Mouse (Mus musculus): ENCODE data around the gene Ugt1a7c. TPM values are rescaled to one million over a fixed set of nuclear protein-coding genes. Genes with fewer than 3 reads are reported as not detected.
A peak's percentile ranks its signal among the peaks of the same experiment; 100 is the strongest.
"Not testable (repeated sequence)": the region's sequence is repeated elsewhere in the genome, so short reads cannot be mapped to it uniquely, and the experiment has no call there.

The Ugt1a7c gene
- polyA plus RNA-seq (2015; fragmentation: Nextera tagmentation; extraction: Ambion mirVana): 1.4 and 1.9 TPM in 2 replicates

GRCm38 (mm10) chr1:88094941-88095492, at the start of gene Ugt1a7c:
Gene Ugt1a7c (plus strand): TSS chr1:88095062.
- Histone ChIP-seq H3K4me1 (peaks cover 14% of the 10 kb centered on the region), H3K4me3 (peak within 1 kb of the TSS; percentile 24), H3K27ac (peak within 1 kb of the TSS; percentile 77), H3K4me2 (replicated peaks) (peak within 1 kb of the TSS; percentile 49), H3K36me3 (no peaks in the 10 kb centered on the region), H3K9ac (peak within 1 kb of the TSS; percentile 55), H3K27me3 (no peaks in the 10 kb centered on the region), H3K9me3 (no peaks in the 10 kb centered on the region)
- peak; percentile 73 for ATAC-seq (ENCODE audit: low FRiP score, low read depth)
- WGBS: 10% methylated on average over 10 of the region's 10 CpGs

GRCm38 (mm10) chr1:88047408-88047807, 47.5 kb upstream of the Ugt1a7c start:
- not testable (repeated sequence) for H3K9ac ChIP-seq; H3K36me3 ChIP-seq; H3K27ac ChIP-seq; H3K4me3 ChIP-seq; H3K4me2 ChIP-seq (replicated peaks); H3K9me3 ChIP-seq; H3K27me3 ChIP-seq; ATAC-seq (ENCODE audit: low FRiP score, low read depth); H3K4me1 ChIP-seq
- WGBS: 85% methylated on average over 2 of the region's 2 CpGs

DNA sequence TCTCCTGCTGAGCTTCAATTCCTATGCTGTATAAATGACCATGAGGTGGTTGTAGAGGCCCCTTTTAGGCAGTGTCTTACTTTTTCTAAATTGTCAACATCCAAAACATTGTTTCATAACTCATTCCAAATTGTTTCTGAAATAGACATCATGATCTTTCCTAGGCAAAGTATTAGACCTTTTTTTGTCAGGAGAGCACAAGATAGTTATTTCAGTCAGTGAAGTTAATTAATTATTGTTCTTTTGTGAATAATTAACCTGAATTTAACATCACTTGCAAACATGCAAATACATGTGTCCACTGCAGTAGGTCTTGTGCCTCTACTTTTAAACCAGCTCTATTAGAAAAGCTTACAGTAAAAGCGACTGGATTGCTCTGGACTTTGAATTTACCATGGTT, 39.8 kb upstream of the Ugt1a7c start, which contains the start of gene Ugt1a10:
TSS of gene Ugt1a10 (plus strand) at position 301 of the 400 bp plus-strand sequence.
- Histone ChIP-seq H3K4me3 (no peak within 1 kb of the TSS), H3K9me3 (no peaks in the 10 kb centered on the region), H3K27ac (no peak within 1 kb of the TSS), H3K4me1 (no peaks in the 10 kb centered on the region), H3K4me2 (replicated peaks) (no peak within 1 kb of the TSS), H3K9ac (no peak within 1 kb of the TSS), H3K36me3 (no peaks in the 10 kb centered on the region), H3K27me3 (no peaks in the 10 kb centered on the region)
- no peak for ATAC-seq (ENCODE audit: low FRiP score, low read depth)
- WGBS: 75% methylated on average over 1 of the region's 1 CpGs

DNA sequence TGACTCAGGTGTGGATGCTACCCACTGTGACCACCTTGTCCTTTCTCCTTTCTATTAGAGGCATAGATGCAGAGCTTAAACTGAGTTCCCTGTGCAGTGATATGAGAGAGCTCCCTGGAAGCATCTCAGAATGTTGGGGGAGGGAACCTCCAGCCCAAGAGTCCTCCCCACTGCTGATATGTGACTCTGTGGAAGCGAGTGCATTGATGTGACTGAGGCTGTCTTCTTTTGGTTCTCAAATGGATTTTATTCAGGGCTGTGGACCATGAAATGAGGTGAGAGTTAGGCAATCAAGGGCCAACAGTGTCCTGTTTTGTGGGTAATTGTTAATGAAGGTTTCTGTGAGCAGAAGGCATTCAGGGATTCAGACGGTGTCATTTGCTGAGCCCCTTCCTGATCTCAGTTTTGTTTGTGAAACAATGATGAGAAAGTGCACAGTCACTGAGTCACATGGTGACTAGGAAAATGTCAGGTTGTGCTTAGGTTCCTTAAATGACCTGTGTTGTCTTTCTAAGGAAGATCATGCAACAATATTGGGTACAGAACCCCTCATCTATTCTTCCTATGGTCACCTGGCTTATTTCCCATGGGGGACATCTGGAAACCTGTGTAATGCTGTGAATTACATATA, 28.3 kb upstream of the Ugt1a7c start:
- H3K9ac ChIP-seq; H3K4me3 ChIP-seq; H3K4me1 ChIP-seq; H3K27me3 ChIP-seq; H3K4me2 ChIP-seq (replicated peaks); ATAC-seq (ENCODE audit: low FRiP score, low read depth); H3K9me3 ChIP-seq; H3K36me3 ChIP-seq; H3K27ac ChIP-seq: not testable (repeated sequence)
- WGBS: 75% methylated on average over 1 of the region's 2 CpGs

GRCm38 (mm10) chr1:88070495-88070894, 24.4 kb upstream of the Ugt1a7c start, which contains the start of gene Ugt1a9:
Gene Ugt1a9 (plus strand): TSS chr1:88070800.
- no peak within 1 kb of the TSS for H3K27ac ChIP-seq
- H3K9ac ChIP-seq: no peak within 1 kb of the TSS
- no peaks in the 10 kb centered on the region for H3K4me1 ChIP-seq
- no peak within 1 kb of the TSS for H3K4me2 ChIP-seq (replicated peaks)
- ATAC-seq (ENCODE audit: low FRiP score, low read depth): no peak
- no peaks in the 10 kb centered on the region for H3K9me3 ChIP-seq
- H3K4me3 ChIP-seq: no peak within 1 kb of the TSS
- H3K36me3 ChIP-seq: no peaks in the 10 kb centered on the region
- 72% methylated on average over 2 of the region's 2 CpGs for WGBS
- H3K27me3 ChIP-seq: no peaks in the 10 kb centered on the region

DNA sequence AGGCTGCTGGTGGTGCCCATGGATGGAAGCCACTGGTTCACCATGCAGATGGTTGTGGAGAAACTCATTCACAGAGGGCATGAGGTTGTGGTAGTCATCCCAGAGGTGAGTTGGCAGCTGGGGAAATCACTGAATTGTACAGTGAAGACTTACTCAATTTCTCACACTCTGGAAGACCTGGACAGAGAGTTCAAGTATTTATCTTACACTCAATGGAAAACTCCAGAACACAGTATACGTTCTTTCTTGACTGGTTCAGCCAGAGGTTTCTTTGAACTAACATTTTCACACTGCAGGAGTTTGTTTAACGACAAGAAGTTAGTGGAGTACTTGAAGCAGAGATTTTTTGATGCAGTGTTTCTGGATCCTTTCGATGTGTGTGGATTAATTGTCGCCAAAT, 24.0 kb upstream of the Ugt1a7c start:
- H3K4me1 ChIP-seq: no peaks in the 10 kb centered on the region
- no peak overlapping the region for H3K4me2 ChIP-seq (replicated peaks)
- no peak overlapping the region for H3K27ac ChIP-seq
- no peak overlapping the region for H3K9ac ChIP-seq
- no peak overlapping the region for H3K4me3 ChIP-seq
- no peaks in the 10 kb centered on the region for H3K36me3 ChIP-seq
- no peaks in the 10 kb centered on the region for H3K9me3 ChIP-seq
- WGBS: 72% methylated on average over 4 of the region's 4 CpGs
- no peak for ATAC-seq (ENCODE audit: low FRiP score, low read depth)
- no peaks in the 10 kb centered on the region for H3K27me3 ChIP-seq

DNA sequence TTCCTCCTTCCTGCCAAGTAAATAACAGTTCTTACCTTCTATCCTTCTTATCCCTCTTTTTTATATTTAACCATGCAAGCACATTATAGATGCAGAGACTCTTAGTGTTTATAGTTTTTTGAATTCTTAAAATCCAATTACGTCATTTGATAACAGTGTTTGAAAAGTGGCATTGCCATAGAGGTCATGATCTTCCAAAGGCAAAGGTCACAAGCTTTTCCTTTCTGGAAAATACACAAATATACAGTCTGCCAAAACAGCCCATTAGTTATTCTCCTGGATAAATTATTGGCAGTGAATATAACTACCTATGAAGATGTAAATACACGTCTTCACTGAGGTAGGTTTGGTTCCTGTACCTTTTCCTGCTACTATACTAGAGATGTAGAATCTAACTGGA, 20.4 kb upstream of the Ugt1a7c start:
- no peaks in the 10 kb centered on the region for H3K27me3 ChIP-seq
- H3K4me2 ChIP-seq (replicated peaks): no peak overlapping the region
- WGBS: 88% methylated on average over 2 of the region's 2 CpGs
- H3K27ac ChIP-seq: no peak overlapping the region
- H3K36me3 ChIP-seq: no peaks in the 10 kb centered on the region
- no peak overlapping the region for H3K4me3 ChIP-seq
- no peaks in the 10 kb centered on the region for H3K4me1 ChIP-seq
- no peak for ATAC-seq (ENCODE audit: low FRiP score, low read depth)
- H3K9ac ChIP-seq: no peak overlapping the region
- H3K9me3 ChIP-seq: no peaks in the 10 kb centered on the region

GRCm38 (mm10) chr1:88077128-88077527, 17.7 kb upstream of the Ugt1a7c start:
- Histone ChIP-seq H3K9ac (no peak overlapping the region), H3K4me1 (no peaks in the 10 kb centered on the region), H3K36me3 (no peaks in the 10 kb centered on the region), H3K4me3 (no peak overlapping the region), H3K4me2 (replicated peaks) (no peak overlapping the region), H3K9me3 (no peaks in the 10 kb centered on the region), H3K27ac (no peak overlapping the region), H3K27me3 (no peaks in the 10 kb centered on the region)
- WGBS: 85% methylated on average over 1 of the region's 1 CpGs
- ATAC-seq (ENCODE audit: low FRiP score, low read depth): no peak

- no peak for ATAC-seq (ENCODE audit: low FRiP score, low read depth)
- H3K4me1 ChIP-seq: no peaks in the 10 kb centered on the region
- H3K4me3 ChIP-seq: no peak overlapping the region
- H3K36me3 ChIP-seq: no peaks in the 10 kb centered on the region
- no peak overlapping the region for H3K9ac ChIP-seq
- no peaks in the 10 kb centered on the region for H3K27me3 ChIP-seq
- 90% methylated on average over 1 of the region's 1 CpGs for WGBS
- no peak overlapping the region for H3K27ac ChIP-seq
- no peak overlapping the region for H3K4me2 ChIP-seq (replicated peaks)
- H3K9me3 ChIP-seq: no peaks in the 10 kb centered on the region
Measured at GRCm38 (mm10) chr1:88081670-88082069, 13.2 kb upstream of the Ugt1a7c start.

DNA sequence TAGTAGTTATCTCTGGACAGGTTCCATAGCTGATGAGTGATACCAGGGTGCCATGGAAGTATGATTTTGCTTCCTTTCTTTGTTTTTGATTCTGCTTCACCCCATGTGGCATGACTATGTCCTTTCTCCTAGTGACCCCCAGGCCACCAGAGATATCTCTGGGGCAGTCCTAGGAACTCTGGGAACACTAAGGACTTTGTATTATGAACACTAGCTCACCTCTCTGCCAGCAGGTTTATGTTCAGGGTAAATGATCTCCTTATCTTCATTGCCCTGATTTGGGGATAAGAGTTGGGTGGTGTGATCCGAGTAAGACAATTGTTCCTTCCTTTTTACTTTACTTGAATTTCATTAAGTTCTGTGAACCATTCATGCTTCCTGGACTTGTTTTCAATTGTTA, 8.7 kb upstream of the Ugt1a7c start:
- H3K4me3 ChIP-seq: no peak overlapping the region

DNA sequence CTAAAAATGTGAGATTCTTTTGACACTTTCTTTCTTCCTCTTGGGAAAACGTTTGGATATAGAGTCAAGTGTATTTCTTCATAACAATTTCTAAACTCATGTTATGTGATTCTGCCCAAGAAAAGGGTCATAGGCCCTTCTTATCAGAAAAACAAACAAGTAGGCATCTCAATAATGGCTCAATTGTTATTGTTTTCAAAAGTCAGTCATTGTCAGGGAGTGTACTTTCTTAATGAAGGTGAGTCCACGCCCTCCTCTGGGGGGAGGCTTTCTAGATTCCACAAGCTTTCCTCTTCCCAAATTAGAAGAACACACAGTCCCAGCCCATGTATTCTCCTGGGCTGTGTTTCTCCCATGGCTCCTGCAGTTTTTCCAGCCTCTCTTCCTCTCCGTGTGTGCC, 7.3 kb upstream of the Ugt1a7c start, which contains the start of gene Ugt1a8:
TSS of gene Ugt1a8 (plus strand) at position 301 of the 400 bp plus-strand sequence.
- WGBS: 75% methylated on average over 3 of the region's 3 CpGs
- H3K27ac ChIP-seq: no peak within 1 kb of the TSS

More for the DNA sequence above, 8.7 kb upstream of the Ugt1a7c start:
- H3K9me3 ChIP-seq: no peaks in the 10 kb centered on the region
- H3K27me3 ChIP-seq: no peaks in the 10 kb centered on the region
- H3K9ac ChIP-seq: no peak overlapping the region
- WGBS: 86% methylated on average over 1 of the region's 1 CpGs
- no peak overlapping the region for H3K27ac ChIP-seq
- H3K36me3 ChIP-seq: no peaks in the 10 kb centered on the region
- no peak for ATAC-seq (ENCODE audit: low FRiP score, low read depth)
- no peaks in the 10 kb centered on the region for H3K4me1 ChIP-seq
- no peak overlapping the region for H3K4me2 ChIP-seq (replicated peaks)

GRCm38 (mm10) chr1:88092341-88092740, 2.5 kb upstream of the Ugt1a7c start:
- Histone ChIP-seq H3K4me2 (replicated peaks) (no peak overlapping the region), H3K36me3 (no peaks in the 10 kb centered on the region), H3K4me3 (no peak overlapping the region), H3K27ac (no peak overlapping the region), H3K9me3 (no peaks in the 10 kb centered on the region), H3K27me3 (no peaks in the 10 kb centered on the region), H3K9ac (no peak overlapping the region), H3K4me1 (peaks cover 14% of the 10 kb centered on the region)
- no peak for ATAC-seq (ENCODE audit: low FRiP score, low read depth)

More for the DNA sequence above, 7.3 kb upstream of the Ugt1a7c start, which contains the start of gene Ugt1a8:
- Histone ChIP-seq H3K4me1 (no peaks in the 10 kb centered on the region), H3K27me3 (no peaks in the 10 kb centered on the region), H3K4me2 (replicated peaks) (no peak within 1 kb of the TSS), H3K9me3 (no peaks in the 10 kb centered on the region), H3K4me3 (no peak within 1 kb of the TSS), H3K9ac (no peak within 1 kb of the TSS), H3K36me3 (no peaks in the 10 kb centered on the region)
- no peak for ATAC-seq (ENCODE audit: low FRiP score, low read depth)

DNA sequence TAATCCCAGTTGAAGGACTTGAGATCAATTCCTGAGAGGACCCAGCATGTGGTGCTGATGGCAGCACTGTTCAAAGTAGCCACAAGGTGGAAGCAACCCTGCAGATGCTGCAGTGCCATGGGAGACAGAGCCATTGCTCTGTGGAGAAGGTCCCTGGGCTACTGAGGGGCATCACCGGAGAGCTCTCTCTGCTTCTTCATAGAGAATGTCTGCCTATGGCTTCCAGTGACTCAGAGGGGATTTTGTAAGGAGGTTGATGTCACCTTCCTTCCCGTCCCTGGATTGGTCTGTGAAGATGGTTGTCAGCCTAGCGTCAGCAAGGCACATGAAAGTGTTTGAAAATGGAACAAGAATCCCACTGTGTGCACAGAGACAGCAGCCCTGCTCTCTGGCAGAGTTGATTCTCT, 589 bp upstream of the Ugt1a7c start:
- not testable (repeated sequence) for ATAC-seq (ENCODE audit: low FRiP score, low read depth)

More for the DNA sequence above, 589 bp upstream of the Ugt1a7c start:
- H3K4me1 ChIP-seq: peaks cover 14% of the 10 kb centered on the region
- H3K4me3 ChIP-seq; H3K27ac ChIP-seq; H3K4me2 ChIP-seq (replicated peaks); H3K36me3 ChIP-seq; H3K27me3 ChIP-seq; H3K9ac ChIP-seq; H3K9me3 ChIP-seq: not testable (repeated sequence)
- WGBS: 78% methylated on average over 3 of the region's 3 CpGs
